Mouse (Mus musculus) layer of hippocampus, adult 8-10 months (tissue): ENCODE results near the gene Dgkg. TPM values are rescaled to one million over a fixed set of nuclear protein-coding genes. Genes with fewer than 3 reads are reported as not detected.

Experiments
- DNase-seq, 2 experiments: peaks; one replicate each; pipeline ENCODE4 v3.0.0; 2022; ENCODE audit warnings: low spot score in 2 of 2
- total RNA-seq, 4 experiments: library from RNA; stranded (reverse); gene quantifications; 2 replicates each; pipeline ENCODE4 v1.2.4; 2022

The Dgkg gene
- total RNA-seq, 4 experiments from 2014 or later, result 171 to 234 (median 200) TPM

DNA sequence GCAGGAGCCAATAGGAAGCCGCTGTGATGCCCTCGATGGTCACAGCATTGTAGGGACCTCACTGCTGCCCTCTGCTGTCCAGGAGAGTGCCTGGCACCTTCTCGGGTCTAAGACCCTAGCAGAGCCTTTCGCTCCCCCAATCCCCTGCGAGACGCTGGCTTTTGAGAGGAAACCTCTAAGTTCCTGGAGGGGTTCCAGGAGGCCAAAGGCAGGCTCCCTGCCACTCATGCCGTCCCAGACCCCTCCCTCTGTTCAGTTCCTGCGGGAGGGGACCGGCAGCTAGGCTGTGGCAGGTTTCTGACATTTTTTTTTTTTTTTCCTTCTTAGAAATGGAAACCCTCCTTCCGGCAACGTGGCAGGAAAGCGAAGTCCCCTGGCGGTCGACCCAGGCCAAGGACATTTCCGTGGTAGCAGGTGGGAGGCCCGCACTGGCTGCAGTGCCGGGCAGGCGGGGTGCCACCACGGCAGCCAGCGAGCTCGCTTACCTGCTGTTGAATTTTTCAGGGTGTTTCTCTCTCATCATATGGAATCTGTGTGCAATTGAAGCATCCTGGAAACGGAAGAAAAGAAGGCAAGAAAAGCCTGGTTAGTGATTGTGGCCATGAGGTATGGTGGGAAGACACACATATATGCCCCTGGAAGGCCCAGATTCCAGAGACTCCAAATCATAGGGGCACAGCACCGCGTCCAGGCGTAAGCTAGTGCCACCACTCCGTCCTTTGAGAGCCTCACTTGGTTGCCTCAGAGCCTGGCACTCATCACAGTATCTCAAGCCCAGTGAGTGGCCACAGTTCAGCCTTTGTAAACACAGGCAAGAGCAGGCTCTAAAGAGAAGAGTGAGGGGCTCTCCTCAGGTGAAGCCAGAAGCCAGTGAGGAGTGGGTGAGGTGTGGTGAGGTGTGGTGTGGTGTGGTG lies 108.6 kb downstream of the Dgkg start:
- DNase-seq, result peak; percentile 79 to 82

DNA sequence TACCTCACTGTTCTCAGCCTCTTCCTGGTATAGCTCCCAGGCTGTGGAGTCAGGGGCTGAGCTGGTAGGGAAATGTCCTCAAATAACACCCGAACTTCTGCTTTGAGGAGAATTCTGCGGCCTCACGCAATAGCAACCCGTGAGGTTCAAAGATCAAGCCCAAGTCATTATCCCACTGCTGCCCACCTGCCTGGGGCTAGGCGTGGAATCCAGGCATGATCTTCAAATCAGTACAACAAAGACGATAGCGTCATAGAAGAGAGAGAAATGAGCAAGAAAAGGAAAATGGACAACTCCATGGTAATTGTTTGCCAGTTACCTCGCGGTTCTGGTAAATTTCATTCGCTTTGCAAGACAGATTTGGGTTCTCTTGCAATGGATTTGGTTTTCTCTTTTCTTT lies 109.3 kb downstream of the Dgkg start:
- DNase-seq, result no peak

DNA sequence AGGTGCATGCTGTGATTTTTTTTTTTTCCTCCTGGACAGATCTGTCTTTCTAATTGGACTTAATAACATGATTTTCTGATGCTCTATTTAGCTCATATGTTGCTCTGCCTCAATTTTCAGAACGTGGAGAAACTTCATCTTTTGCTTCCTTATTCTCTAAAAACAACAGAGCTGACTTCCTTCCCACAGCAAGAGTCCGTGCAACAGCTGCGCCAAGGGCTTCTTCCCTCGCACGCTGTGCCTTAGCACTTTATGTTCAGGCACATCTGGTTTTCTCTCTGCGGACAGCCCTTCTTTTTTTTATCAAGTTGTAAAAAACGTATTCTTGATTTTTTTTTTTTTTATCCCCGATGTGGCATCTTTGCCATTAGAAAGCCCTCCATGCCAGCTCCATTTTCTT lies 111.2 kb downstream of the Dgkg start:
- DNase-seq, result no peak

DNA sequence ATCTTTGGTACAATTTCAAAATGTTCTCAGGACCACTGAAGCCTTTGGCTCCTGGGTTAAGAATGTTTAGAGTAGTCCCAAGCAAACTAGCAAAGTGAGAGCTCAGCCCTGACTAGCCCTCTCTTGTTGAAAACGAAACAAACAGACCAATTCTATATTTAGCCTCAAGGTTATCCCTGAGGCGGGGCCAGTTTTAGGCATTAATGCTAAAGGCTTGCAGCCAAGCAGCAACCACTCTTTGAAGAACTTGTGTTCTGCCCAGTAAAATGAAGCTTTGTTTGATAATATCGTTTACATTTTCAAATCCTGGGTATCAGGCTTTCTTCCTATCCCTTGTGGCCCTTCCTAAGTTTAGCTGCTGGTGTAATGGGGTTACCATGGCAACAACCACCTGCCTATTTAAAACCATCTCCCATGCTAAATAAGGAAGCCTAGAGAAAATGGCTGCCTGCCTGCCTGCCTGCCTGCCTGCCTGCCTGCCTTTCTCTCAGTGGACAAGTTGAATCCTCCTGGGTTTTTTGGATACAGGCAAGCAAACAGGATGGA lies 111.9 kb downstream of the Dgkg start:
- peak; percentile 54 to 68 for DNase-seq

DNA sequence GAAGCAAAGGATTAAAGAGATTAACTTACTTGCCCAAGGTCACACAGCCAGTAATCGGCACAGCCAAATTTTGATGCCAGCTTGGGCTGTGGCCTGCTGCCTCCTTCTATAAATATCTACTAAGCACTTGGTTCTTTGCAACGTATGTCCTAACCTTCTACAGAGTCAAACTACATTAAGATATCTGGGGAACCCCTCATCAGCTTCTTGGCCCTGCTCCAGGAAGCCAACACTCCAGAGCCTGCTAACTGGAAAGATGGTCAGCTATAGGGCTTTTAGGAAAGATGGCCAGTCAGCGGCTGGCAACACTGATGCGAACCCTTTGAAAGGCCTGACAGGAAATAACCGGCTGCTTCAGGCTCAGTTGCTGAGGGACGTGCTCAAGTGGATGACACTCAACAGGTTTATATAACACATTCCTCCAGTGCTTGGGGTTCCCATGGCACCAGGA lies 114.3 kb downstream of the Dgkg start:
- DNase-seq, result no peak

DNA sequence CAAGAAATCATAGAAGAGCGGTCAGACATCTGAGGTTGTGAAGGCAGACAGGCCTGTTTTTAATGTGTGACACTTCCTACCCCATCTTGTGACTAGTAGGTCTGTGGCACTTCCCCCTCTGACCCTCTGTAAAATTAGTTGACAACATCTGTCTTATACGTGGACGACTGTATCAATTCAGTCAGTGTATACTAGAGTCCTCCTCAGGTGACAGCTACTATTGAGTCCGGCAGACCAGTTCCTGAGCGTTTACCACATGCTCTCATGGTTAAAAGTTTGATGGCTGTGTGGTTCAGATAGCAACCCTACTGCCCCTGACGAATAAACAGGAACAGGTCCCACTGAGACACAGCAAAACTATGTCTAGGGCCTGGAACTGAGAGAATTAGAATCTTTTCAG lies 117.7 kb downstream of the Dgkg start:
- no peak for DNase-seq

DNA sequence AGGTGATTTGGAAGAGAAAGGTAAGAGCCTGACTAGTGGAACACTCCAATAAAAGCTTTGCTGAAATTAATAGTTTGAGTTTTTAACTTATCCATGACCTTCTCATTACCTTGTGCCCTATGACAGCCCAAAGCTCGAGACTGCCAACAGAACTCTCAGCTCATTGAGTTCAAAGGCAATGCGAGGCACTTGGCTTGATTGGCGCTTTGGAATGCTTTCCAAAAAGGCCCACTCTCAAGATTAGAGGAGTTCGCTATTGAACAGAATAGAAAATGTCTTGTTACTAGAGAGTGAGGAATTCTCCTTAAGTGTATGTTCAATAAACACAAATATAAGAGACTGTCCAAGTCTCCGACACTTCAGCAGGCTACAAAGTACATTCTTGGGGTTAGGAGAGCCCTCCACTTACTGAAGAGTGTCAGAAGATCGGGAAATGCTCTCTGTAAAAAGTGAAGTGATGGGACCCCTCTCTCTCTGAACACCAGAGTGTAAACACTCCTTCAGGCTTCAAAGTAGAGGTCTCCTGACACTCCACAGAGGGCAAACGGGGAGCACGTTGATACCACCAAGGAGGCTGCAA lies 120.3 kb downstream of the Dgkg start:
- DNase-seq, result no peak

DNA sequence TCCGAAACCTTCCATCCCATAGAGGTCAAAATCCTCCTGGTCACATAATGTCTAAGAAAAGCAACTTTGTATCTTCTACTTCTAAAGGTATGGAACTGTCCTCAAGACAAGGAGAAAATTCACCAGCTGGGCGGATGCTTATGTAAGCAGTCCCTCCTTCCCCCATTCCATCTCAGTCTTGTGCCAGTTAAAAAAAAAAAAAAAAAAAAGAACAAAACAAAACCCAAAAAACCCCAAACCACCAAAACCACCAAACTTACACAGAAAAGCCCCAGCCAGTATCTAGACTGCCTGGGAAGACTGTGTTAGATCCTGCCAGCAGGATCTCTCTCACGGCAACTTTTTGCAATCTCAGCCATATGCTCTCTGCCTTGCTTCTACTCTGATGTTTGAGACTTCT lies 123.9 kb downstream of the Dgkg start:
- DNase-seq, result no peak

DNA sequence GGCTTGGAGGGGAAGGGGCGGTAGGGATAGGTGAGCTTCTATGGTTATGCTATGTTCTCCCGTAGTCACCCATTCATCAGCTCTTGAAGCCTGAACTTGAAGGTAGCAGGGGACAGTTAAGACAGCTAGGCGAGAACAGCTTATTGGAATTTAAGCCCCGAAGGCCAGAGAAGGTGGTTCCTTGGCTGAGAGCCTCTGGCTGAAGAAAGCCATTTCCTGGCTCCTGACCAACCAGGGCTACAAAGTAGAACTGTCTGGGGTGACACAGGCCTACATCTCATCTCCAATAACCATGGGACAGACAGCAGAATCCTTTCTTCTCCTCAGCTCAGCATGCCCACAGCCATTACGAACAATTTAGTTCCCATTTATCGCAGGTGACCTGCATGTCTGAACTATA lies 125.2 kb downstream of the Dgkg start:
- no peak for DNase-seq

DNA sequence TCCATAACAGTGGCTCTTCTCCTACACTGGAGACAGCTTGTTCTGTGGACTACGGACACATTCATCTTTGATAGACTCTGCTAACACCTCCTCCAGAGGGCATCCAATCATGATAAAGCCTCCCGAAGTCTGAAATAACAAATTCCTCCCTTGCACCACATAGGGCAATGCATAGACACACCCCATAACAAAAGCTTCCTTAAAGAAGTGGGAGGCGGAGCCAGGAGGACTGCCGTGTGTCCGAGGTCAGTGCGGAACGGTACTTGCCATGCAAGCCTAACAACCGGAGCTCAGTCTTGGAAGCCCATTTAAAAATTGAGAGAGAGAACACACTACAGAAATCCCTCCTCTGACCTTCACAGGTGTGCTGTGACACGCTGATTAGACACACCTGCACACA lies 126.0 kb downstream of the Dgkg start:
- no peak for DNase-seq

DNA sequence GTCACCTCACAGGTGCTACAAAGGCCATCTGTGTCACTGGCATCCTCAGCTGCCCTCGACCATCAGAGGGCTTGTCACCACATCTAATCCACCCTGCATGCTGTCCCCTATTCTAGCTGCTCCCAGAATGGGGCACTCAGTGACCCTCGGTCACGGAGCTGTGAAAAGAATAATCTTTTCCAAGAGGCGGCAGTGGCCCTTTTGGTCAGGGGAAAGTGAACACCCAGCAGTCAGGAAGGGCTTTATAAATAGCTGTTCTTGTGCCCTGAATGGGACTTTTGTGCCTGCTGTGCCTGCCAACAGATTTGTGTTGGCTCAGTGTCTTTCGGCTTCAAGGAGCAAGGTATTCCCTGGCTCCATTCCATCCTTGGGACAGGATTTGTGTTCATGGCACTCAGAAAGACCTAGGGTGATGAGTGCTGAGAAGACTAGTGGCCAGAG lies 129.5 kb downstream of the Dgkg start:
- DNase-seq, result no peak

DNA sequence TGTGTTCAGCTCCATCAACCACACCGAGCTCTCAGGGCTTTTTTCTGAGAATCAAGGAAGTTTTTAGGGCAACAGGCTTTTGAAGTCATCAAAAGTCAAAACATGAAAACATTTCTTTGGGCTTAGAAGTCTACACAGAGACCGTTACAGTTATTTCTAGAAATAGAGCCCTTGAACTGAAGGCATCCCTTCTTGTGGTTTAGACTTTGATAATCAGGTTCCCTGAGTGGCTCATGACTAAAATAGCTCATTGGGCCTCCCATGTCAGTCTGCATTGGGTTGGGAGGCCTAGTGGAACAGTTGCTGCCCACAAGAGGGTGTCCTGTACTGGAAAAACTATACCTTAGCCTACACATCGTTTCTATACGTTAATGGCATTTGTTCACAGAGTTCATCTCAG lies 130.6 kb downstream of the Dgkg start:
- DNase-seq, result no peak

DNA sequence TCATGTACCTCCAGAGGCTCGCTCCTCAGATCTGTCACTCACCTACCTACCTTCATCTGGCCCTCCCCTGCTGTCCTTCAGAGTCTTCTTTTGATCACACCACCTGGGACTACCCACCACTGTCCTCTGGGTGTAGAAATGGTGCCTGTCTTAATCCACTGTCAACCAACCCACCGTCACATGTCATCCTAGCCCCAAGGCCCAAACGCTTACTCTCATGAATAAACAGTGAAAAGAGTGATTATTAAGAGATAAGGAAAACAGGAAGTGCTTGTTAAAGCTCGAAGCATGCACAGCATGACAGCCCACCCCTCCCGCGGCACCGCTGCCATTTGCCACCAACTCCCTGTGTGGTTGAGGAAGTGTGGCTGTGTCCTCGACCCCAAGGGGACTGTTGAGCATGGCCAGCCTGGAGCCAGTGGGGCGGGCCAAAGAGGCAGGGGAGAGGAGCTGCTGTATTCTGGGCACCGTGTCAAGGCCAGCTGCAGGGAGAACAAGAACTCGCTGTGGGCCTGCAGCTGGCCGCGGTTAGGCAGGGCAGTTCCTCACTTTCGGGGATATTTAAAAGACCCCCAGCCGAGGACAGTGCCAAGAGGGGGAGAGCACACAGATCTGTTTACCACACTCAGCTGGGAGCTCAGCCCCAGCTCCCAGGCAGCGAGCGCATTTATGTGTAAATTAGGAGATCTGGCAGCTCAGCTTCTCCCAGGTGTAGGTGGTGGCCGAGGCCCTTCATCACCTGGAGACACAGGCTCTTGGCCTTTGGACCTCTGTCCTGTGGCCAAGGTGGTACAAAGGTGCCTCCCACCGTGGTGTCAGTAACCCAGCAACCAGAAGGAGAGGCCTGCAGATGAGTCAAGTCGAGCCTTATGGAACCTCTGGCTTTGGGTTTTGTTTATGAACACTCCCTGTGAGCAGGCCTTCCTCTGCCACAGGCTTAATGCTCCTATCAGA lies 139.3 kb downstream of the Dgkg start:
- peak; percentile 68 to 79 for DNase-seq

DNA sequence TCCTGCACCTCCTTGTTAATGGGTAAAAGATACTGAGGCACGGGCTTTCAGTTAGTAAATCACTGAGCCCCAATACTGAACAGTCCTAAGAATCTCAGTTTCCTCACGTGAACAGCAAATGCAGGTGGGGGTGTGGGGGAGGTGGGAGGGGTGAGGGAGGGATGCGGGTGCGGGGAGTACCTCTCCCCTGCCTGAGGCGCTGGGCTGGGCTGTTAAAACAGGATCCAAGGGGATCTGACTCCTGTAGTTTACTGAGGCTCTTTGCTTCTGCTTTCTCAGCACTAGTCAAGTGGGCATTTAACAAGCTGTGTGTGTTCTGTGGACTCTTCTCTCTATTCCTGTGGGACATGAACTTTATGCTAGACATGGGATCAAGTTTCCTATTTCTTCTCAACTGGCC lies 141.5 kb downstream of the Dgkg start:
- no peak for DNase-seq

DNA sequence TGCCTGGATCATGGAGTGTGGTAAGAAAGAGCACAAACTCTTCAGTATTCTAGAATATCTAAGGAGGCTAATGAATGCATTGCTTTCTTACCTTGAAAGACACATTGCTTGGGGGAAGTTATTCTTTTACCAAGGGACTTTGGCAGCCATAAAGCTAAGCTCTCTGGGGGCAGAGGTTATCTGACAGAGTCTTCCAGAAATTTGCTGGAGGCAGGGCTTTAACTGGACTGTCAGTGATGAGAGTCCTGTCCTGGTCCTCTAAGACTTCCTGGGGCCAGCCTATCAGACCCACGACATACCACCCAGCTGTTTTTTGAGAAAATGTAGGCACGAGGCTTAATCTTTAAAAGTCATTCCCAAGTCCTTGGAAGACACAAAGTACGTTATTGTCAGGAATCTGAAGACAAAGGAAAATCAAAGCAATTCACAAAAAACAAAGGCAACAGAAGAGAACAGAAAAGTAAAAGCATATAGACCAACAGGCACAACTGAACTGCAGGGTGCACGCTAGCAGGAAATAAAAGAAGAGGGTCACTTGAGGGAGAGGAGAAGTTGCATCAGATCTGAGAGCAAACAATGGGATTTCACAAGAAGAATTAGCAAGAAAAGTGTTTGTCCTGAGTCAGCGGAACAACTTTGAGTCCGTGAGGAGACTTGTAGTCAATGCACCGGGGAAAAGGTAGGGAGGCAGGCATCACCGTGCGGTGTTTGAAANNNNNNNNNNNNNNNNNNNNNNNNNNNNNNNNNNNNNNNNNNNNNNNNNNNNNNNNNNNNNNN lies 146.0 kb downstream of the Dgkg start:
- DNase-seq, result no peak

DNA sequence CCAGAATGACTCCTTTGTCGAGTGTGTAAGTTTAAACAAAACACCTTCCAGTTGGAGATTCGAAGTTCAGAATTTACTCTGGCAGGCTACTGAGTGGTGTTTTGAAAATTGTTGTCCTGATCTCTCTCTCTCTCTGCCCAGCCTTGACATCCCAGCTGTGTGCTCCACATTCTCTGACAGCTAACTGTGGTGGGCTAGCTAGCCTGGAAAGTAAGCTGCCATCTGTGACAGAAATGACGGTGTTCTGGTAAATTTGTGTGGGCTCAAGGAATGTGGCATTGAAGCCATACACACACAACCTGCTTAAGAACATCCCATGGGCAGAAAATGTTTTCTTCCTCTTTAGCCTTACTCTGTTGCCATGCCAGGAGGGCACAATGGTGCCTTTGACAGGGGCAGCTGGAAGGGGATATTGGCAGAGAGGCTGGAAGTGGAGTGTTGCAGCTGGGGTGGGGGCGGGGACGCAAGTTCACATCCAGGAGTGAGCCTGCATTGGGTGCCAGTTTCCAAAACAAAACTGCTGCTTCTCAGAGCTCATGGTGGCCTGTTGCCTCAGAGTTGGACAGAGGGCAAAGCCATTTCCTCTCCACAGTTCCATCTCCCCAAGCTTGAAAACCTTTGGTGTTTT lies 148.0 kb downstream of the Dgkg start:
- DNase-seq, result peak; percentile 43 to 60

DNA sequence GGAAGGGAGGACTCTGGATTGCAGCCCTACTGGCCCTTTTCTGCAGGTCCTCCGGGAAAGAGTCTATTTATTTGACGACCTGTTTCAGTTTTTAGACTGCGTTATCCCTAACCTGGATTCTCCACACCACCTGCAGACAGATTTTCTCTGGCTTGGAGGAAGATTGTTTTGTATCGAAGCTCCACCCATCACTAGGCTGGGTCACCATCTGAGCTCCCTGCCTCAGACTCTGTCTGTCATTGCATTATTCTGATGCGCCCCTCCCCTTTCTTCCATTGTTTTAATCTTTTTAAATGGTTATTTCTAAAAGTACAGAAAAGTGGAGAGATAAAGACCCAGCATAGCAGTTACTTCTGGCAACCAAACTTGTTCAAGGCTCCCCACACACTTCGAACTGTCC lies 151.4 kb downstream of the Dgkg start:
- DNase-seq, result no peak

DNA sequence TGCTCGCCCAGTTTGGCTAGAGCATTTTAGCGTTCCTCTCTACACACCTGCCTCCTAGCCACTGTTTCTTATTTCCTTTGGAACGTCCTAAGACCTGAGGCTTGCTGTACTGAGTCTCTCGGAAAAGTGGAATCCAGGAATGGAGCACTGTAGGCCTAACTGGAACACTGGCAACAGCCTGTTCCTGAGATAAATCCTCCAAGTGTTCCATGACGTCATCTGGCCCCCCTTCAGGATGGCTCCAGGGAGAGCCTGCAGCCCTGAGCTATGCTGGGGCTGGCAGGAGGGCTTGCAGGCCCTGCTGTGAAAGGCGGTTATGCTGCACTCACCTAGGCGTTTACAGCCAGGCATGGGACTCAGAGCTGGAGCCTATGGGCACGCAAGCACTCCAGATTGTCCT lies 152.2 kb downstream of the Dgkg start:
- DNase-seq, result peak; percentile 42

DNA sequence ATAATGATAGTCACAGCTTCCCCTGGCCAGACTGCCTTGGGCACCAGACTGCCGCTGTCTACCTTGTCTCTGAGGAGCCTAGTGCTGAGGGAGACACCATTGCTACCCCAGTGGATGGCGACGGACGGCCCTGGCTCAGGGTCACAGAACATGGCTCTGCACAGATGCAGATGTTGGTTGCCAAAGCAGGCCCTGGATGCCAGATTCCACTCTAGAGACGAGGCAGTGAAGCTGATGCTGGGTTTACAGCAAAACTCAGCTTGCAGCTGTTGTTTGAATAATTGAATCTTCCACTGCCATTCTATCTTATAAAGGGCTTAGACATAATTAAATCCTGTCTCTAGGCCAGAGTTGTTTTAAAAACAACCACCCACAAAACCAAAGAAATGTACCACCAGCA lies 153.0 kb downstream of the Dgkg start:
- no peak for DNase-seq

DNA sequence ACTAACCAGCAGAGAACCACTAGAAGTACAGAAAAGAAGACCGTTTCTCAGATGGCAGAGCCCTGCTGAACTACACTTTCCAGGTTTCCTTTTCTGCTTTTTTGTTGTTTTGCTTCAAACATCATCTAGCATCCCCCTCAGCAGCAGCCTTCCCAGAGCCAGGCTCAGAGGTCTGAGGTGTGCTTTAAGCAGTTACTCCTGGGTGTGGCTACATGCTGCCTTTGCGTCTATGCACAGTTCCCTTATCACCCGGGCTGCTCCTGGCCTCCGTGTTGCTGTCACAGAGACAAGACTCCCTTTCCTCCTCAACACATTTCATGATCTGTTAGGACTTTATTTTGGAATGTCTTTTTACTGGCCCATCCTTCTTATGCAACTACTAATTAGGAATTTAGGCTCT lies 153.6 kb downstream of the Dgkg start:
- DNase-seq, result no peak
